11 mouse cellular contexts compared by ENCODE assay signal in genomic region chr4:58401973-58402501, GRCm38 (mm10).
DNase-seq lines count a peak whose midpoint lies in the region; ATAC-seq lines count a peak whose summit lies in the region.
"Had no signal": no experiment of that assay in that cellular context is flagged by ENCODE, and none has a peak within 500 bp of the region (broad histone marks: within the 10 kb centered on the region; RNA-seq: fewer than 3 reads in every experiment).

No protein-coding gene starts in this region.

- 75% methylated on average over 4 of the region's 4 CpGs for WGBS in embryonic facial prominence, embryonic 14.5 days
- 91% methylated on average over 4 of the region's 4 CpGs for WGBS in embryonic facial prominence, embryonic 10.5 days
- 88% methylated on average over 4 of the region's 4 CpGs for WGBS in kidney, embryonic 14.5 days
- whole genome bisulfite sequencing in liver, embryonic 12.5 days (ENCODE audit: insufficient replicate concordance): 66% methylated on average over 4 of the region's 4 CpGs

- H3K4me3 ChIP-seq in embryonic facial prominence, embryonic 14.5 days (ENCODE audit: low read depth, low read length): no peak overlapping the region
- no peak overlapping the region for H3K4me3 ChIP-seq in embryonic facial prominence, embryonic 10.5 days
- no peak overlapping the region for H3K4me3 ChIP-seq in kidney, embryonic 14.5 days (ENCODE audit: low read length)
- H3K4me3 ChIP-seq in liver, embryonic 12.5 days: no peak overlapping the region
- H3K4me3 ChIP-seq: erythroblast, embryonic 14.5 days had no signal

- H3K9me3 ChIP-seq in embryonic facial prominence, embryonic 14.5 days (ENCODE audit: control insufficient read depth, low read length): 0 out of 2 replicates have a peak, but pooled peaks cover 2% of the 10 kb centered on the region
- no peaks in the 10 kb centered on the region for H3K9me3 ChIP-seq in embryonic facial prominence, embryonic 10.5 days
- no peaks in the 10 kb centered on the region for H3K9me3 ChIP-seq in kidney, embryonic 14.5 days (ENCODE audit: control insufficient read depth, low read length)
- H3K9me3 ChIP-seq in liver, embryonic 12.5 days (replicated peaks): no peaks in the 10 kb centered on the region

- no peaks in the 10 kb centered on the region for H3K36me3 ChIP-seq in embryonic facial prominence, embryonic 14.5 days (ENCODE audit: control insufficient read depth, insufficient read depth, low read length)
- H3K36me3 ChIP-seq in embryonic facial prominence, embryonic 10.5 days (replicated peaks): no peaks in the 10 kb centered on the region
- no peaks in the 10 kb centered on the region for H3K36me3 ChIP-seq in kidney, embryonic 14.5 days (ENCODE audit: control insufficient read depth, insufficient read depth, low read length)
- H3K36me3 ChIP-seq in liver, embryonic 12.5 days: no peaks in the 10 kb centered on the region

- H3K4me2 ChIP-seq in embryonic facial prominence, embryonic 14.5 days (ENCODE audit: low read depth, low read length): no peak overlapping the region
- H3K4me2 ChIP-seq in kidney, embryonic 14.5 days (replicated peaks; ENCODE audit: low read depth, low read length): no peak overlapping the region
- H3K4me2 ChIP-seq in liver, embryonic 12.5 days: no peak overlapping the region
- H3K4me2 ChIP-seq: midbrain, embryonic 11.5 days had no signal

- no peaks in the 10 kb centered on the region for H3K27me3 ChIP-seq in embryonic facial prominence, embryonic 14.5 days (replicated peaks; ENCODE audit: control insufficient read depth, insufficient read depth, low read length)
- no peaks in the 10 kb centered on the region for H3K27me3 ChIP-seq in embryonic facial prominence, embryonic 10.5 days (replicated peaks; ENCODE audit: low read depth, poor library complexity, severe bottlenecking)
- H3K27me3 ChIP-seq in kidney, embryonic 14.5 days (ENCODE audit: control insufficient read depth, insufficient read depth, low read length): no peaks in the 10 kb centered on the region
- H3K27me3 ChIP-seq in liver, embryonic 12.5 days (replicated peaks): no peaks in the 10 kb centered on the region

- peak; percentile 42 for DNase-seq in embryonic facial prominence, embryonic 14.5 days (ENCODE audit: low spot score)
- DNase-seq in embryonic facial prominence, embryonic 10.5 days (ENCODE audit: low spot score): no peak
- peak; percentile 81 for DNase-seq in right cerebral cortex, adult 18-20 months
- no peak for DNase-seq in right cerebral cortex, postnatal 4 days
- peak; percentile 12 to 31 for DNase-seq in layer of hippocampus, postnatal 36 days
- no peak for DNase-seq in embryo, embryonic 11 days
- DNase-seq: heart, postnatal 10 days had no signal

- H3K9ac ChIP-seq in embryonic facial prominence, embryonic 14.5 days (ENCODE audit: low read depth, low read length): no peak overlapping the region
- no peak overlapping the region for H3K9ac ChIP-seq in kidney, embryonic 14.5 days (ENCODE audit: low read depth, low read length)
- no peak overlapping the region for H3K9ac ChIP-seq in liver, embryonic 12.5 days

- H3K4me1 ChIP-seq in embryonic facial prominence, embryonic 14.5 days (ENCODE audit: control insufficient read depth, insufficient read depth, low read length): no peaks in the 10 kb centered on the region
- H3K4me1 ChIP-seq in embryonic facial prominence, embryonic 10.5 days: no peaks in the 10 kb centered on the region
- no peaks in the 10 kb centered on the region for H3K4me1 ChIP-seq in kidney, embryonic 14.5 days (ENCODE audit: control insufficient read depth, insufficient read depth, low read length)
- H3K4me1 ChIP-seq in liver, embryonic 12.5 days: no peaks in the 10 kb centered on the region

- ATAC-seq in embryonic facial prominence, embryonic 14.5 days (ENCODE audit: low read depth): no peak
- no peak for ATAC-seq in kidney, embryonic 14.5 days (ENCODE audit: low FRiP score, low TSS enrichment)
- no peak for ATAC-seq in liver, embryonic 12.5 days

- H3K27ac ChIP-seq in embryonic facial prominence, embryonic 14.5 days (replicated peaks; ENCODE audit: low read depth, low read length): no peak overlapping the region
- H3K27ac ChIP-seq in embryonic facial prominence, embryonic 10.5 days (replicated peaks): no peak overlapping the region
- no peak overlapping the region for H3K27ac ChIP-seq in kidney, embryonic 14.5 days (ENCODE audit: low read depth, low read length)
- no peak overlapping the region for H3K27ac ChIP-seq in liver, embryonic 12.5 days

Comparison
In these comparisons a context has a peak if more than half of its experiments do, and no peak if none do; other contexts are left out.
1. DNase-seq: peak in embryonic facial prominence, embryonic 14.5 days (single experiment), right cerebral cortex, adult 18-20 months (single experiment) and layer of hippocampus, postnatal 36 days (2 of 2); none in embryonic facial prominence, embryonic 10.5 days (single experiment), right cerebral cortex, postnatal 4 days (single experiment) and embryo, embryonic 11 days (single experiment).